Mouse (Mus musculus) stomach, postnatal 0 days (tissue): Measurements from ENCODE around the gene Tnrc6b. TPM values are rescaled to one million over a fixed set of nuclear protein-coding genes. Genes with fewer than 3 reads are reported as not detected.
A peak's percentile ranks its signal among the peaks of the same experiment; 100 is the strongest.

Source experiments
- ATAC-seq: fragments of 200-750 bp; cut with Nextera tagmentation; 2 replicates; pipeline ENCODE4 v1.8.0; 2017; ENCODE audit not compliant: low FRiP score, low TSS enrichment
- DNase-seq: peaks from one replicate; pipeline ENCODE4 v3.0.0-alpha.2; 2016; ENCODE audit warnings: low spot score
- H3K27ac ChIP-seq: fragments of 300-500 bp; sonication (generic); replicated peaks from 2 replicates; pipeline ENCODE4 v1.5.1; 2014; ENCODE audit warnings: mild to moderate bottlenecking, control low read depth
- H3K27me3 ChIP-seq: fragments of 300-500 bp; sonication (generic); 2 replicates; pipeline ENCODE4 v1.6.1; 2014; ENCODE audit warnings: low read length; ENCODE audit not compliant: control insufficient read depth, insufficient read depth
- H3K36me3 ChIP-seq: fragments of 300-500 bp; sonication (generic); 2 replicates; pipeline ENCODE4 v1.6.1; 2014; ENCODE audit warnings: low read length, mixed read lengths; ENCODE audit not compliant: control insufficient read depth, insufficient read depth
- H3K4me1 ChIP-seq: fragments of 300-500 bp; sonication (generic); replicated peaks from 2 replicates; pipeline ENCODE4 v1.6.1; 2014; ENCODE audit warnings: antibody characterized with exemption; ENCODE audit not compliant: control insufficient read depth, insufficient read depth
- H3K4me2 ChIP-seq: fragments of 300-500 bp; sonication (generic); replicated peaks from 2 replicates; pipeline ENCODE4 v1.6.1; 2014; ENCODE audit warnings: low read depth, mild to moderate bottlenecking, control low read depth, moderate library complexity
- H3K4me3 ChIP-seq: fragments of 300-500 bp; sonication (generic); 2 replicates; pipeline ENCODE4 v1.5.1; 2014; ENCODE audit warnings: low read depth, low read length, control low read depth
- H3K9ac ChIP-seq: fragments of 300-500 bp; sonication (generic); 2 replicates; pipeline ENCODE4 v1.6.1; 2014; ENCODE audit warnings: mild to moderate bottlenecking, low read length, control low read depth, mixed read lengths
- H3K9me3 ChIP-seq: fragments of 300-500 bp; sonication (generic); 2 replicates; pipeline ENCODE4 v1.6.1; 2016; ENCODE audit warnings: low read length; ENCODE audit not compliant: control insufficient read depth
- CTCF ChIP-seq: IDR thresholded peaks from 2 replicates; pipeline ENCODE4 v1.5.1; 2016; ENCODE audit warnings: antibody characterized with exemption, low read depth, mild to moderate bottlenecking, moderate library complexity
- EP300 ChIP-seq: optimal IDR thresholded peaks from 2 replicates; pipeline ENCODE3; 2016; ENCODE audit warnings: antibody characterized with exemption
- WGBS: fragments of 180-500 bp; shearing (Covaris S2); extraction: QIAGEN DNeasy Blood & Tissue Kit; methylation state at CpG from one replicate; pipeline ENCODE4 v1.1.7; 2014; 5-methylcytosine and 5-hydroxymethylcytosine counted together
- polyA plus RNA-seq: library from polyadenylated mRNA; unstranded; fragments of >200 nt; fragmentation: Nextera tagmentation; extraction: Ambion mirVana; gene quantifications from 2 replicates; pipeline ENCODE4 v1.2.1, GENCODE M21; 2015

Gene Tnrc6b
- polyA plus RNA-seq, 1 experiment from 2014 or later: 8.5 TPM

DNA sequence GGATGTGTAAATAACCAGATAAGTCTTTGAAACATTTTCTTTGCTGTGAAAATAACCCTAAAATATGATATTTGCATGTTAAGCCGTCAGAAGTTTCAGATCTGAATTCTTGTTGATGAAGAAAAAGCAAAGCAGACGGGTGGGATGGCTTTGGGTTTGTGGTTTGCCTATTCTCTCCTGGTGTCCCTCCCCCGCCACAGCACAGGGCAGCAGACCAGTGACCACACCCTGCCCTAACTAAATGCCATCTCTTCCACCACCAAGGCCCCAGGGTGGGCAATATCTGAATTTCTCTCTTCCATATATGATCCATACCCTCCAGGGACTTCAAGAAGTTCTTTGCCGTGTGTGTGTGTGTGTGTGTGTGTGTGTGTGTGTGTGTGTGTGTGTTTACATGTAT lies 227.5 kb downstream of the Tnrc6b start:
- TF ChIP-seq CTCF (no peak), EP300 (no peak)
- H3K9me3 ChIP-seq: no peaks in the 10 kb centered on the region
- no peaks in the 10 kb centered on the region for H3K4me1 ChIP-seq
- H3K36me3 ChIP-seq: peaks cover 2% of the 10 kb centered on the region; the same call in 1 of the 2 replicates
- no peak overlapping the region for H3K9ac ChIP-seq
- no peak overlapping the region for H3K4me2 ChIP-seq
- no peaks in the 10 kb centered on the region for H3K27me3 ChIP-seq
- H3K27ac ChIP-seq: no peak overlapping the region
- DNase-seq (no peak), ATAC-seq (no peak)
- WGBS: 62% methylated on average over 4 of the region's 4 CpGs
- no peak overlapping the region for H3K4me3 ChIP-seq

- no peak for ATAC-seq
- Histone ChIP-seq H3K27me3 (no peaks in the 10 kb centered on the region), H3K4me1 (no peaks in the 10 kb centered on the region), H3K27ac (no peak overlapping the region), H3K4me3 (no peak overlapping the region), H3K4me2 (no peak overlapping the region), H3K9ac (no peak overlapping the region), H3K9me3 (no peaks in the 10 kb centered on the region), H3K36me3 (no peaks in the 10 kb centered on the region)
- 76% methylated on average over 5 of the region's 5 CpGs for whole genome bisulfite sequencing
- TF ChIP-seq CTCF: no peak
- no peak for TF ChIP-seq EP300
- DNase-seq: no peak
Observed at GRCm38 (mm10) chr15:80939401-80939800, 228.3 kb downstream of the Tnrc6b start.

DNA sequence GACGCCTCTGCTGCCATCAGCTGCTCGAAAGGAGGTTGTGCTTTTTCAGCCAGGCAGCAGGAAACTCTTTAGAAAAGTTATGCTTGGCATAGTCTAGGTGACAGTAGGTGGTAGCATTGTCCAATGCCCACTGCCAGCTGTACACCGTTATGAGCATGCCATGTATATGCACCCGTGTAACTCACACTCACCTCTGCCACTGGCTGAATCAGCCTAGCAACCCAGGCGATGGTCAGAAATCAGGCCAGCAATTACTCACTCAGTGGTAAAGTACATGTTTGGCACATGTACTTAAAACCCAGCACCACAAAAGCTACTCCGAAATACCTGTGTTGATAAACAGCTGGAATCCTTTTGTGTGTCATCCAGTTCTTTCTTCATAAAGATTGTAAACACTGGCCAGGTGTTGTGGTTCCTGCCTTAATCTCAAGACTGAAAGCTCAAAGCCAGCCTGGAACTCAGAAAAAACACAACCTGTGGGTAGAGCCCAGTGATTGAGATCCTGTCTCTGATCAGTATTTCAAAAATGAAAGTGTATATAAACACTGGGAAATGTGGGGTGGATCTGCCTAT lies 230.4 kb downstream of the Tnrc6b start:
- Histone ChIP-seq H3K9me3 (no peaks in the 10 kb centered on the region), H3K9ac (no peak overlapping the region), H3K4me2 (no peak overlapping the region), H3K36me3 (no peaks in the 10 kb centered on the region), H3K4me3 (no peak overlapping the region), H3K27ac (no peak overlapping the region), H3K4me1 (no peaks in the 10 kb centered on the region), H3K27me3 (no peaks in the 10 kb centered on the region)
- TF ChIP-seq EP300 (no peak), CTCF (no peak)
- ATAC-seq (no peak), DNase-seq (no peak)
- WGBS: 64% methylated on average over 6 of the region's 6 CpGs

GRCm38 (mm10) chr15:80945851-80946250 lies 234.7 kb downstream of the Tnrc6b start:
- Histone ChIP-seq H3K9me3 (no peaks in the 10 kb centered on the region), H3K36me3 (no peaks in the 10 kb centered on the region), H3K9ac (no peak overlapping the region), H3K4me2 (no peak overlapping the region), H3K4me1 (0 out of 2 replicates have a peak, but pooled peaks cover 2% of the 10 kb centered on the region), H3K27ac (no peak overlapping the region), H3K4me3 (no peak overlapping the region), H3K27me3 (no peaks in the 10 kb centered on the region)
- WGBS: 49% methylated on average over 3 of the region's 3 CpGs
- DNase-seq (peak; percentile 58), ATAC-seq (no peak)
- no peak for TF ChIP-seq EP300
- peak; percentile 78 for TF ChIP-seq CTCF

DNA sequence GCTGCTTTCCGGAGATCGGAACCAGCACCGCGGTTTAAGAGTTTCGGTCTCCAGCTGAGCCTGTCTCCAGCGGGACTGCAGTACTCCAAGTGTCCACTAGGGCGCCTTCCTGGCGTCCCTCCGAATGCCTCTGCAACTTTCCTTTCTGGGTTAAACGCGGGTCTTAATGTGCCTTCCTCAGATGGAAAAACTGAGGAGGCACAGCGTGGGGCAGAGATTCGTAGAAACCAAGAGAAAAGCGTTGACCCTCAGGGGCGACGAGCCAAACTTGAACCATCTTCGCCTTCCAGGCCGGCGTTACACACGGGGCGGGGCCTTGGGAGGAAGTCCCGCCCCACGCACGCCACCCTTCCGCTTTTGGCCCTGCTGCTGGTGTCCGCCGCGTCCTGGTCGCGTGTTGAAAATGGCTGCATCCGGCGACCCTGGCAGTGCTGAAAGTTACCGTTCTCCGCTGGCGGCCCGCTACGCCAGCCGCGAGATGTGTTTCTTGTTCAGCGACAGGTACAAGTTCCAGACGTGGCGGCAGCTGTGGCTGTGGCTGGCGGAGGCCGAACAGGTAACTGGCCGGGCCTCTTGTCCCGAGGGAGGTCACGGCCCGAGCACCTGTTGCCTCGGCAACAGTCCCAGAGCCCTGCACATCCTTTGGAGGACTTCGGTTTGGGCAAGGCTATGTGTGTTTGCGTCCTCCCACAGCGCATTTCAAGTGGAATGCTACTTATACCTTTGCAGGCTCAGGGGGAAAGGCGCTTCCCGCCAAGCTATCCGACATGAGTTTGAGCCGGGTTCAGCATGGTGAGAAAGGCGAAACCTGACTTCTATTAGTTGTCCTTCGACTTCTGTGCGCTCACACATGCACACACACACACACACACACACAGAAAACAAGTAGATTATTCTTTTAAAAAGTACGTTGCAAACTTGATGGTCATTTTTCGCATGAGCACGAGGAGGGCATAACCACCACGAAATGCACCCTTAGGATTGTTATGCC lies 237.3 kb downstream of the Tnrc6b start, which contains the start of gene Adsl:
Gene Adsl (plus strand): TSS at position 346 of the 991 bp plus-strand sequence.
- H3K36me3 ChIP-seq: peaks cover 1% of the 10 kb centered on the region; the same call in 1 of the 2 replicates
- H3K9me3 ChIP-seq: no peaks in the 10 kb centered on the region
- DNase-seq (peak; percentile 94), ATAC-seq (peak; percentile 92)
- H3K4me3 ChIP-seq: peak within 1 kb of the TSS; percentile 81
- TF ChIP-seq EP300 (no peak), CTCF (peak; percentile 95)
- peak within 1 kb of the TSS; percentile 76 for H3K9ac ChIP-seq
- peak within 1 kb of the TSS; percentile 70 for H3K4me2 ChIP-seq
- H3K27ac ChIP-seq: peak within 1 kb of the TSS; percentile 80
- H3K4me1 ChIP-seq: 0 out of 2 replicates have a peak, but pooled peaks cover 2% of the 10 kb centered on the region
- no peaks in the 10 kb centered on the region for H3K27me3 ChIP-seq
- WGBS: under 1% methylated on average over 61 of the region's 63 CpGs
